Mouse (Mus musculus): ENCODE data around the gene Rtp4.

The Rtp4 gene

DNA sequence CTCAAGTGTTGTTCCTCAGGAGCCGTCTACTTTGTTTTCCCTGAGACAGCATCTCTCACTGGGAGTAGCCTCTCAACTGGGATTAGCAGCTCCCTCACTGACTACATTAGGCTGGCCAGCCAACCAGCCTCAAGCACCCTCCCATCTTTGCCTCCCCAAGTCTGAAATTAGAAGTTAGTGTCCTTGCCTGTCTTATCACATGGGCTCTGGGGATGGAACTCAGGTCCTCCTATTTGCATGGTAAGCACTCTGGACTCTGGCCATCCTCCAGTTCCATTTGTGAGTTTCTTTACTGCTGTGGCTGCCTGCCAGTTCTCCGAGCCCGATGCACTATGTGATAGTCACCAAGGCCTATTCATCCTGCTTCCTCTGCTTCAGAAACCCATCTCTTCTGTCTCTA is 4.3 kb upstream of the Rtp4 start:
- no peak for DNase-seq

DNA sequence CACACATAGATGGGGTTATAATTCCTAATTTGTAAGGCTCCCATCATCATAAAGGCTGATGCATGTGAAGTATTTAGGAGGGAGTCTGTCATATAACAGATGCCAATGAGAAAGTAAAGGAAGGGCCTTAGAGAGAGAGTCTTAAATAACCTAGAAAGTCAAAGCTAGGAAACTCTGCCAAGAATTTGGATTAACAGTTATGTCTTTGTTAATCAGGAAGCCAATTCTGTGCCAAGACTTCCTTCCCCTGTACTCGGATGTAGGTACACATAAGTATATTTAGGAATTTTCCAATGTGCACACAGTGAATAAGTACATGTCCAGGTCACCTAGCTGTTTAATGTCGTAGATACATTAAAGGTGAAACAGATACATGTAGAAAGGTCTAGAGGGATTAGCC is 3.5 kb upstream of the Rtp4 start:
- no peak for DNase-seq

DNA sequence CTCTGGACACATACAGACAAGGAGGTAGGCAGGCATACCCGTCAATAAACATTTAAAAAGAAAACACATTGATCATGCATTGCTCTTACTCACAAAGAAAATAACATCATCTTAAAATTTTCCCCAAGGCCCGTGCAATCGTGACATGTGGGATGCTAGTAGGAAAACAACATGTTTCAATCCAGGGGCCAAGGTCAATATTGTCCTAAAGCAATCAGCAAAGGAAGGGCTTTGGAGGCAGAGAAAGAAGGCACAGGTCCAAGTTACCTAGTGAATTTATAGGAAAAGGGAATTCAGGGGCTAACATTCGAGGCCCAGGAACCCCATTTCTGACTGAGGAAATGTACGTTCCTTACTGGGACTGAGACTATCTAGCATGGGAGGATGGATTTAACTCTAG is 2.9 kb upstream of the Rtp4 start:
- no peak for DNase-seq

DNA sequence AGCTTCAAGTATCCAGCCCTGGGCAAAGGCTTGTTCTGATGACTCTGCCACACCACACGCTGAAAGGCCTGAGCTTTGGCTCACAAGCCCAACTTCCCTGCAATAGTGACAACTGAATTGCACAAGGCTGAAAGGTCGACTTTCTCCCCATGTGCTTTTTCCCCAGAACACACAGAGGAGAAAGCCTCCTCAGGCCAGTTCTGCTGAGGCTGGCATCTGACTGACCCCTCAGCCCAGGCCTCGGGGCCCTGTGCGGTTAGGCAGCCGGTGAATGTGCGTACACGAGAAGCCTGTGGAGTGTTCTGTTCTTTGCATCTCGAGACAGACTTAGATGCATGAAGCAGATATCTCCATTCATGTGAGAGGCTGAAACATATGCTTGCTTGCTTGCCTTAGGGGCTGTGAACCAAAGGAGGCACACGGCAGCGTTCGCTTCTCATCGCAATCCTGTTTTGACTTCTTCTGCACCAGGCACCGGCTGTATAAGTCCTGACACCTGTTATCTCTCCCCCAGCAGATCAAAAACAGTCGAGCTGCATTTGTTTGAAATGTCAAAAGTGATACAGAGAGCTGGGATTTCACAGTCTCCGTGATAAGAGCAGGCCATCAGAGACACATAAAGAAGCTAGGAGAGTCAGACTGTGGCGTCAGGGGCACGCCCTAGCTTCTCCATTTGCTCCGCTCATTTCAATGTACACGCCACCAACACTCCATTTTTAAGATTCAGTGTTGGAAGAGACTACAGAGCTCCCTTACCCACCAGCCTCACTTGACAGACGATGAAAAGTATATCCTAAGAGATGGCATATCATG is 2.1 kb upstream of the Rtp4 start:
- no peak for DNase-seq

DNA sequence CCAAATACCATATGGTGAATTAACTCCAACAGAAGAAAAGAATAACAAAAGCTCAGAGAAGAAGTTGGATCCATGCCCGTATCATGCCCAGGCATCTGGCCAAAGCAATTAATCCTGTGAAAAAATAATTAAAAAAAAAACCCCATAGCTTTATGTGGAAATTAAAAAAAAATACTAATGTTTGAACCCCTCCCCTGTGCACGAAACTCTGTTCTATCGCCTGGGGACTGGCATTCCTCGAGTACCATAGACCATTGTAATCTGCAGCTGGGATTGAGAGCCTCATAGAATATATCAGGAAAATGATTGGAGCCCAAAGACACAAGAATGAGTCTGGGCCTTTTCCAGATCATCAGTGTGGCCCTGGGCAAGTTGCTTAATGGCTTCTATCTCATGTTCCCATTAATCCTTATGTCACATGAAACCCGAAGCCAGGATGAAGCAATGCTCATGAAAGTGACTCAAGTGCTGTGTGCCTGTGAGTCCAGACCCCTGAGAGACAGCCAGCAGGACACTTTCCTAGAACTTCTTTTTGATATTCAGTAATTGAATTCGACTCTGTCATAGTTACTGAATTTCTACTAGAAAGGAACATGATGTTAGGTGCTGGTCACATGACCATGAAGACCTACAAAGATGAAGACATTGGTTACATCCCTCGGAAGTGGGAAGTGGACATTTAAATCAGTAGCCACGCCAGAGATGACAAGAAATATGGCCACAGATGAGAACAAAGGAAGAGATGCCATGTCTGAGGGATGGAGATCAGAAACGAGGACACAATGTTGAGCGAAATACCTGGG is 1.3 kb upstream of the Rtp4 start:
- no peak for DNase-seq

DNA sequence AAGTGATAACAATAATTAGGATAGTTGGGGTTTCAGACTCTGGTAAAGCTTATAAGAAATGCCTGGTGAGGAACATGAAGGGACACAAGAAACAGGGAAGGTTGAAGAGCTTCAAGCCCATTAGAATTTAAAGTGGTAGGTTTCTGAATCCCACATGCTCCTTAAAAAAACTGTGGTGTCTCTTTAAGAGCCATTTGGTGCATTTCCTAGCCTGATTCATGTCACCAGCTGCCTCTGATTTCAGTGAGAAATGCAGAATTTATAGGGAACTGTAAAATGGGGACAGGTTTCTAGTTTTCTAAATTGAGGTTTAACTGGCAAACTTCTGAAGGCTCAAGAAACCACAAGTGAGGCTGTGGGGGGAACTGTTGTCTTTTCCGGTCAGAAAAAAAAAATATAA is 320 bp upstream of the Rtp4 start:
- DNase-seq = no peak

DNA sequence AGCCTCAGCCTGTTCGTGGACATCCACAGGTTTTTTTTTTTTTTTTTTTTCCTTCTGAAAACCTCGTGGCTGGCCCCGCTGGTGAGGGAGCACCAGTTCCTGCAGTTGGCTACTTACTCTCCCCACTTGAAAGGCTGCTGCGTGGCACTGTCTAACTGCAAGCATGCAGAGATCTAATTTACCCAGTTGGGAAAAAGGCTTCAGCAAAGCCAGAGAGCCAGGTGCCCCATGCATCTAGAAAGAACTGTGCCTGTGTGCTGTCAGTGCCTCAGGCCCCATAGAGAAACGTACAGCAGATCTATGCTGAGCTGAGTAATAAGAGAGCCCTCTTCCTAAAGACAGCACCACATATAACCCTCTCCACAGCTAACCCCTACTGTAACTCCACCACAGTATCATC is 1.0 kb downstream of the Rtp4 start:
- no peak for DNase-seq

DNA sequence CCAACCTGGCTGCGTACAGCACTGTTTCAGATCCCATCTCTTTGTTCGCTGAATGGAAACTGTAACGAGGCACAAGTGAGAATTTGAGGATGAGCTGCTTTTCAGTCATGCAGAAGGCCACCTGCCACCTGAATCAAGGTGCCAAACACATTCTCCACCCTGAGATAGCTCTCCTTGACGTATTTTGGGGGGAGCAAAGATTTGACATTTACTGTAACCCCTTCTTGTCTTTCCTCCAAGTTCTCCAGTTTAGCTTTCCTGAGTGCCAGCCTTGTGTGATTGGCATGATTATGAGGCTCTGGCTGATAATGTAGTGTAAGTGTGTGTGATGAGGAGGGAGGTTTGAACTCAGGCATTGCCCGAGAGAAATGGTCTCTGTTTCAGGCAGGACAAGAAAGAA is 2.0 kb downstream of the Rtp4 start:
- DNase-seq = no peak

DNA sequence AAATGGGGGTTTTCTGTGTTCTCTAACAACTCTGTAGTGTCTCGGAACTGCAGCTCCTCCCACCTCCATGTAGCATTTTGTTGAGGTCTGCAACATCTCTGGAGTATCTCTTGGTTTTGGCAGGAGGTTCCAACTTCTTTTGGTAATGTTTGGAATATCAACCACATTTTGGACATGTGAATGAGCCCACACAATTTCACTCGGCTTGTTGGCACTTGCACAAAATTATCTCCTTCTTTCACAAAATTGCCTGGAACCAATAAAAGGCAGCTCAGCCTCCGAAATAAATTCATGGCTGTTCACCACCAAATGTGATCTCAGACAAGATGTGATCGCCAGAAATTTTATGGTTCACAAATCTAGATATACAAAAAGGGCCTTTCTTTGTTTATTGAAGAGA is 9.1 kb downstream of the Rtp4 start:
- DNase-seq = no peak

DNA sequence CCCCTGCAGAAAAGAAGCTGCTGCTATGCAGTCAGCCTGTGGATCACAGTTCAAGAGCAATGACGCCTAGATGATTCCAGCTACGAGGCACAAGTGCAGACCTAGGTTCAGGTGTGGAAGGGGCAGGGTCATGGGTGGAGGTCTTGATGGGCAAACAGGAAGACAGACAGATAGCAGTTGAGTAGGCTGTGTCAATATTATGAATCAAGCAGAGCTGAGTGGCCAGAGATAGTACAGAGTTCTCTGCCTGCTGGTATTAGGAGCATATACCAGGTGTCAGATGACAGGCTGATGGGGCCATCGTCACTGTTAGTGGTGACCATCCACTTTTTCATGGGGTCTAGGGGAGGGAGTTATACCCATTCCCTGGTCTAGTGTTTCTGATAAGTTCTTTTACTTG is 13.6 kb downstream of the Rtp4 start:
- DNase-seq = no peak

DNA sequence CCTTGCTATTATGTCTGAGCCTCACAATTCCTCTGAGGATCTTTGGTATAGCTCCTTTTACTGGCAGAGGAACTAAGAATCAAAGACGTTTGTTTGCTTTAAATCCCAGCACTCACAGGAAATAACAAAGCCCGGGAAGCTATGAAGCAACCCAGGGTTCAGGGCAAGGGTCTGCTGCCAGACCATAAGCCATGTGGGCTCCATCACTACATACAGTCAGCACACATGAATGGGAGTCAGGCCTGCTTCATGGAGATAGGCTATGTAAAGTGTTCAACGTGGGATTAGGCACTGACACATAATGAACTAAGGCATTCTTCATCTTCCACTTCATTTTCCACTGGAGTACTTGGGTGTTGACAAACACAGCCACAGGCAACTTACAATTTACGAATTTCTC is 21.0 kb downstream of the Rtp4 start:
- no peak for DNase-seq

DNA sequence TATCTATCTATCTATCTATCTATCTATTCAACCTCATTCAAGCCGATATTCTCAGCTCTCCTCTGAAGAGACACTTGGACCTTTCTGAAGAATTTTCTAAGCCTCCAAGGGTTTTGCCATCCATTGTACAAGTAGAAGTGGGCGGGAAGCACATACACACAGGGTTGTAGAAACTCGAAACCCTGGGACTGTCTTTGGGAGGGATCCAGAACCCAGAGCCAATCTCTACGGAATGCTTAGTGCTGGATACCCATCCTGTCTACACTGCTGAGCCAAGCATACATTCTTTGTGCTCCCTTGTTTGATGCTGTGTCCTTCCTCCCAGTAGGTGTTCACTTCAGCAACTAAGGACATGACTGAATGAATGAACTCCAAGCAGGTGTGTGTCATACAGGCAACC is 22.8 kb downstream of the Rtp4 start:
- no peak for DNase-seq

DNA sequence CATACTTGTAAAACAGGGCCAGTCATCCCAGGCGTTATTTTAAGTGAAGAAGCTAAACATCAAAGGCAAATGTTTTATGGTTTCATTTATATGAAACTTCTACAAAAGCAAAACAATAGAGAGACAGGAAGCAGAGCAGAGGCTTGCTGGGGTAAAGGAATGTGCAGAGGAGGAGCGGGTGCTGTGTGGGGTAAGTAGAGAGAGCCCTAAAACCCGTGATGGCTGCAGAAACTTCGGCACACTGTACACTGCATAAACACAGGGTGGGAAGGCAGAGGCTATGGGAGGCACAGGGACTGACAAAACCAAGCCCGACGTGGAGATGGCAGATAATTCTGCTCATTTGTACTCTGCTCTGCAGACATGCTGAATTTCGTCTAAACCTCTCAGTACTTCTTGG is 24.3 kb downstream of the Rtp4 start:
- DNase-seq = no peak

DNA sequence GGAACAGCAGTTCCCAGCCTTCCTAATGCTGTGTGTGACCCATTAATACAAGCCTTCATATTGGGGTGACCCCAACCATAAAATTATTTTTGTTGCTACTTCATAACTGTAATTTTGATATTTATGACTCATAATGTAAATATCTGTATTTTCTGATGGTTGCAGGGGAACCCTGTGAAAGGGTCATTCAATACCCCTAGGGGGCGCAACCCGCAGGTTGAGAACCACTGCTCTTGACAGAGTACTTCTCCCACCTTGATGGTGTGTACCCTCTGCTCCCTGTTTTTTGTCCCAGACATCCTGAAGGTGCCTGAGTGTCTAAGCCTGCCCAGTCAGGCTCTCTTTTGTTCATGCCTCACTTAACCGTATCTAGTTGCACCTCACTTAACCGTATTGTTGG is 27.7 kb downstream of the Rtp4 start:
- DNase-seq = no peak

DNA sequence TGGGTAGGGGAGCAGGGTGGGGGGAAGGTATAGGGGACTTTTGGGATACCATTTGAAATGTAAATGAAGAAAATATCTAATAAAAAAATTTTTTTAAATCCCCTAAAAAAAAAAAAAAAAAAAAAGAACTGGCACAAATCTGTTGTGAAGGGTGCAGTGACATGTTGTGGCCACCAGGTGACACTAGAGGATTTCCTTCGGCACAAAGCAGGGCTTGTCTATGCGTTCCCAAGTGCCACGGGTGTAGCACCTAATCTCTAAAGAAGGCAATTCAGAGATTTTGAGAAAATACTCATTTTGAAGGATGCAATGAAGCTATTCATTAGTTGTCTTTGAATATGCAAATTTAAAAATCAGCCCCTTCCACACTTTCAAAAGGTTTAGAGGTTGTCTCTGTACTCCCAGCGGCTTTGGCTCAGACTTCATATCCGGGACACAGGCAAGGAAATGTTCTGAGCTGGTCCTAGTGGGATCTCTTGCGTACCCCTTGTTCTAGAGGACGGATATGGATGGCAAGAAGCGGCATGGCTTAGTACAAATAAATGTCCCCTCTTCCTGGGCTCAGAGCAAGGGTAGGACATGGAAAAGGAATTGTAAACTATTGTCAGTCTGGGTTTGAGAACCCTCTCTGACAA is 30.4 kb downstream of the Rtp4 start:
- DNase-seq = peak; percentile 32

DNA sequence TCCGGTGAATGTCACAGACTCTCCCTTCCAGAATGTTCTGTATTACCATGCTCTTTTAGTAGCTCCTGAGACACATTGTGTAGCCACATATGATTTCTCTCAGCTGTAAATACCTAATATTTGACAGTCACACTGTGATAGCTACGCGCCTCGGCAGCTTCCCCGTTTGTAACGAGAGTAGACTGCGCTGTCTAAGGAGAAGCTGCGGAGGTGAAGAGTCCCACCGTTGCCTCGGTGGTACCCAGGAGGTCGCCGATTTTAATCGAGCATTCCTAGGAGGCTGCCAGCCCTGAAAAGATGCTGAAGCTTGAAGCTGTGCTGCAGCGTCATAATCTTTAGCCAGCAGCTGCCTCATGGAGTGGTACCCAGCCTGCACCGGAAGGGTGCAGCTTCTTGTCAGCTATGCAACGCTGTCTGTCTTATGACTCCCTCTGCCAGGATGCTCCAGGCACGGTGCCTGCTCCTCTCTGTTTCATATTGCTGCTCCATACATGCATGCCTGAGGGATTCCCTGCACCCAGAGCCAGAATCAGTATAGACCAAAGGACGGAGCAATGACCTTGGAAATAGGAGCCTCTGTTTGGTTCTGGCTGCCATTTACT is 31.0 kb downstream of the Rtp4 start:
- no peak for DNase-seq

DNA sequence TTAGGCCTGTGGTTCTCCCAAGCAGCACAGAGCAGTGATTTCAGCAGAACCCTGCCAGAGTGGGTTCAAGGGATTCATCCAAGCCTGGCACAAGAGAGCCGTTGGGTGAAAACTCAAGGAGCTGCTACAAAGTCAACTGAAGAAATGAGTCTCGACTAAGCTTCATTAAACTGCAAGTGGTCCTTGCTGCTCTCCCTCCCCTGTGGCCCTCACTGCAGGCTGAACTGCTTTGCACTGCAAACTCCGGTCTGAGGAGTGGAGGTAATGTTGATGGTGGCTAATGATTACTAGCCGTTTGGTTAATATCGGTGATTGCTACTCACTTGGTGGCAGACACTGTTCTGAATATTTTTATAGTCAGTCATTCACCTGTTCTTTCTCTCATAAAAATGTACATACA is 34.6 kb downstream of the Rtp4 start:
- DNase-seq = no peak

DNA sequence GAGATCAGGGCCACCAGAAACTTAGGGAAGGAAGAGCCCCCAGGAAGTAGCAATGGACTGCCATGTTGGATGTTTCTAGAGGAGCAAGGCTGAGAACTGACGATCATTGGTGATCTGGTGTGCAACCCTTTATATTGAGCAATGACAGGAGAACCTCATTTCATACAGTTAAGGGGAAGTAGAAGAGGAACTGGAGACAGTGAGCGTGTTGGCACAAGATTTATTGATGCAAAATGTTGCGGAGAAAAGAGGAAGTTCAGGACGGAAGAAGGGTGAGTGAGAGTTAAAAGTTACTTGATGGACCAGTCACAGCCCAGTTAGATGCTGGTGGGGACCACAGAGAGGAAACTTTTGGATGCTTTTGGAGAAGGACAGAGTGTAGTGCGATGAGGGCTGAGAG is 37.1 kb downstream of the Rtp4 start:
- no peak for DNase-seq

DNA sequence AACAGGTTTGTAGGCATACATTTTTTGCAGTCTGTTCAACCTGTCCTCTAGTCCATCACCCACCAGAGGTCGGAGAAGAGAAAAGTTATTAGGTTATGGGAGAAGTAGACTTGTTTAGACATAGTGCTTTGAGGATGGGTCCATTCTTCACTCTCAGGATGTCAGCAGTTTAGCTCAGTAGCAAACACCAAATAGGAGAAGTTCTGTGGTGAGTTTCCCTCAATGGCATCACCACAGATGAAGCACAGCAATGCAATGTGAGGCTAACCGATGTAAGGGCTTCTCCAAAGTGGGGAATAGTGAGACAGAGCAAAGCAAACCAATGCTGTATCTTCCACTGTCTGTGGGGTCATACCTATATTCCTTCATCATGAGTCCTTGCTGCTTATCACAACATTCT is 37.6 kb downstream of the Rtp4 start:
- no peak for DNase-seq

DNA sequence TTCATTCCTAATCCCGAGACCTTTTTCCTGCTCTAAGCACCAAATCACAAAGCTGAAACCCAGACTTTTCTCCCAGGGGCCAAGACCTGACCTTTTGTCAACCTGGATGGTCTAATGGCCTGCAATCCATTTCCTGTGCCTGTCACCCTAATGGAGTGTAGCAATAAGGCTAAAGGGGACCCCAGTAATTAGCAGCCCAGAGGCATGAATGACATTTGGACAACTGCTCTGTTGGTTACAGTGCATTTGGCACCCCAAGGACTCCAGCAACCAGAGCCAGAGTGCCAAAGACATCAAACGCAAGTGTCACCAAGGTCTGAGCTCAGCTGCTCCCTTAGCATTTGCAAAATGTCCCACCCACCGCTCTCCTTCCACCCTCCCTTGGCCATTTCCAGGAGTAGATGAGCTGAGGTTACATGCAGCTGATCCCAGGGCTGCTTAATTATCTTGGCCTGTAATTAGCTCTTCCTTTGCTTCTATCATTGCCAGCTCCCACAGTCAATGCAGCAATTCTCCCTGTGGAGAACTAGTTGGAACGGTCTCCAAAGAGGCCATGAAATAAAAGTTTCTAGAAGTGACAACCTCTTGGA is 48.4 kb downstream of the Rtp4 start:
- DNase-seq = no peak

DNA sequence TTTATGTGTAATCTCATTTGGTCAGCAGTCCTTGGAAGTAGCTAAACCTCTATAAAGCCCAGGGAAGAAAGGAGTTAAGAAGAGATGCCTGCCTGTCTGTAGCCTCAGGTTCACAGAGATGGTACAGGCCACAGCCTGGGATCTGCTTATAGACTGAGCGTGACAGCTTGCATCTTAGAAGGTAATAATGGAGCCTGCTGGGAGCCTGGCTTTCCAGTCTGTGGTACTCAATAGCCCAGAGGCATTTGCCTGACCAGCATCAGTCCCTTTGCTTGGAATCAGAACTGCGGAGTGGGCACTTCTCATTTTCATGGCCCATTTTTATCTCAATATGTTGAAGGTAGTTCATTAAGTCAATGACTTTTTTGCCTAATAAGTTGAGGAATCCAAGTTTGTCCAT is 54.5 kb downstream of the Rtp4 start:
- no peak for DNase-seq

DNA sequence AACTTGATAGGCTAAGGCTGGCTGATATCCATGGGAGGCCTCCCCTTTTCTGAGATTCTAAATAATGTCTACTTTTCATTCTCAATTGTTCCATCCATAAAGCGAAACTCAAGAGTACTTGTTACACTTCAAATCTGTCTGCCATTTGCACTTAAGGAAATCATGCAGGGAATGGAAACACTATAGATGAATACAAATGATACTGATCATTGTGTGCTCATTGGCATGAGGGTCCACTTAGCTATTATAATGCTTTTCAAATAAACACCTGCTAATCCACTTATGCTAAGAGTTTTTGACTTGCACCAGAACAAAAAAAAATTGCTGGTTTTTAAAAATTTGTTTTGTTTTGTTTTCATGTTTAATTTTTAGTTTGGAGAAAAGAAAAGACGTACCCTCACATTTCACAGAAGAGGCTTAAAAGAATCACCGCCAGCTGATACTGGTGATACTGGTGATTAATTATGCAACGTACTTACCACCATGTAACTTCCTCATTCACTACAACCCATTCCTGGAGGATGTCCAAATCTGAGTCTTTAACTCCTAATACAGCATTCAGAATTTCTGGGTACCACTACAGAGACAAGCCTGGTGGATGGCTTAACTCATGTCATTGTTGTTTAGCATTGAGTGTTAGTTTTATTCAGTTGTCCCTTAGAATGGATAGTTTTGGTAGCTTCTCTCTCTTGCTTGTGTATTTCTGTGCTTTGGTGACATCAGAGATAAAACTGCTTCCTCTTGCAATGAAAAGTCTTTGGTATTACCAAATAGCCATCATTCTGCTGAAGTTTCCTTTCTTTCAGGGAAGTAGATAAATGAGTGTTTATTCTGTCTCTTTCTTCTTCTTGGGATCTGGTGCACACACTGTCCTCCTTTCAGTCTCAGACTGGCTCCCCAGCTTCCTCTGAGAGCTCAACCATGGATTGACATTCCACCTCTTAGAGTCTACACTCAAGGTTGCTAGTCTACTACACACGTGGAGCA is 71.3 kb downstream of the Rtp4 start:
- DNase-seq = no peak
